Mouse (Mus musculus) frontal cortex, postnatal 25 days (tissue): ENCODE measurements at regions not wholly inside any gene's neighbourhood (a gene's known extent, or its start where the extent isn't known, plus 50 kb on each side); places are given as distances from the start of the nearest gene placed in this dataset.

Source experiments
- DNase-seq, 2 experiments: peaks; one replicate each; pipeline ENCODE4 v3.0.0; 2022; ENCODE audit warnings: low spot score in 2 of 2

GRCm38 (mm10) chr13:34395010-34395409, 50.0 kb upstream of the Slc22a23 start:
- DNase-seq = no peak
